Mouse (Mus musculus) bone marrow, adult 2 months (tissue): ENCODE measurements around the gene Trappc5.

Source experiments
- CTCF ChIP-seq: fragments of 200-500 bp; IDR thresholded peaks from 2 replicates; pipeline ENCODE4 v1.5.1; 2011; ENCODE audit warnings: low read length, control low read depth; ENCODE audit not compliant: control insufficient read depth, insufficient read depth
- POLR2A ChIP-seq: fragments of 200-500 bp; IDR thresholded peaks from 2 replicates; pipeline ENCODE4 v1.6.1; 2011; ENCODE audit warnings: low read depth, mild to moderate bottlenecking, control low read depth, low read length, borderline replicate concordance; ENCODE audit not compliant: control insufficient read depth

GRCm38 (mm10) chr8:3707611-3708010 is 31.5 kb downstream of the Trappc5 start:
- no peak for TF ChIP-seq CTCF
- TF ChIP-seq POLR2A, result no peak
